Mouse (Mus musculus) frontal cortex, adult 2 months (tissue): ENCODE data around the gene Capn8. TPM values are rescaled to one million over a fixed set of nuclear protein-coding genes. Genes with fewer than 3 reads are reported as not detected.

ENCODE experiments used
- DNase-seq, 2 experiments: peaks; one replicate each; pipeline ENCODE4 v3.0.0; 2022; ENCODE audit warnings: low spot score in 1 of 2; ENCODE audit errors: extremely low spot score in 1 of 2
- polyA plus RNA-seq: library from polyadenylated mRNA; depleted of rRNA; stranded (reverse); fragments of >200 nt; gene quantifications from 2 replicates; pipeline ENCODE4 v1.2.3, GENCODE M21; 2012; rRNA removed

Capn8 gene
- polyA plus RNA-seq = 0.06 TPM in 1 of 2 replicates, not detected in the other

DNA sequence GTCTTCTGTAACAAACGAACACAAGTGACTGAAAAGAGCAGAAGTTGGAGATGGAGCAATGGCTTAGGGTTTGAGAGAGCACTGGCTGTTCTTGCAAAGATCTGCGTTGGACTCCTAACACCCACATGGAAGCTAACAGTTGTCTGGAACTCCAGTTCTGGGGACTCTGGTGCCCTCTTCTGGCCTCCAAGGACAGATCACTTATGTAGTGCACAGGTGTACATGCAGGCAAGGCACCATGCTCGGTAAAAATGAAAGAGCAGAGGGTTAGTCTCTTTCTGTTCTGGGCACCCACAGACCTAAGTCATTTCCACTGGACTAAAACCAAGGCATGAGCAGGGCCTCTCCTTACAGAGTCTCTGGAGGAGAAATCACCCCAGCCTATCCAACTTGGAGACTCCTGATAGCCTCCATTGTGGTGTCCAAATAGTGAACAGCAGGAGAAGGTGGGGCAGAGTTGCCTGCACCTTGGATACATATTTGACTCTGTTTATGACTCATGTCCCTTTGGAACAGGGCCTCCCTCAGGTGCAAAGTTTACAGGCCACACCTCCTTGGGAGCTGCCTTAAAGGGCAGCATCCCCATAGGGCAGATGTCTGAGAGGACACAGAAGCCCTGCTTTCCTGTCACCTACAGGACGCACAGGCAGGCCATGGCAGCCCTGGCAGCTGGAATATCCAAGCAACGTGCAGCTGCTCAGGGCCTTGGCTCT lies at the start of gene Capn8:
TSS of gene Capn8 (plus strand) at position 600 of the 713 bp plus-strand sequence.
- DNase-seq = no peak

DNA sequence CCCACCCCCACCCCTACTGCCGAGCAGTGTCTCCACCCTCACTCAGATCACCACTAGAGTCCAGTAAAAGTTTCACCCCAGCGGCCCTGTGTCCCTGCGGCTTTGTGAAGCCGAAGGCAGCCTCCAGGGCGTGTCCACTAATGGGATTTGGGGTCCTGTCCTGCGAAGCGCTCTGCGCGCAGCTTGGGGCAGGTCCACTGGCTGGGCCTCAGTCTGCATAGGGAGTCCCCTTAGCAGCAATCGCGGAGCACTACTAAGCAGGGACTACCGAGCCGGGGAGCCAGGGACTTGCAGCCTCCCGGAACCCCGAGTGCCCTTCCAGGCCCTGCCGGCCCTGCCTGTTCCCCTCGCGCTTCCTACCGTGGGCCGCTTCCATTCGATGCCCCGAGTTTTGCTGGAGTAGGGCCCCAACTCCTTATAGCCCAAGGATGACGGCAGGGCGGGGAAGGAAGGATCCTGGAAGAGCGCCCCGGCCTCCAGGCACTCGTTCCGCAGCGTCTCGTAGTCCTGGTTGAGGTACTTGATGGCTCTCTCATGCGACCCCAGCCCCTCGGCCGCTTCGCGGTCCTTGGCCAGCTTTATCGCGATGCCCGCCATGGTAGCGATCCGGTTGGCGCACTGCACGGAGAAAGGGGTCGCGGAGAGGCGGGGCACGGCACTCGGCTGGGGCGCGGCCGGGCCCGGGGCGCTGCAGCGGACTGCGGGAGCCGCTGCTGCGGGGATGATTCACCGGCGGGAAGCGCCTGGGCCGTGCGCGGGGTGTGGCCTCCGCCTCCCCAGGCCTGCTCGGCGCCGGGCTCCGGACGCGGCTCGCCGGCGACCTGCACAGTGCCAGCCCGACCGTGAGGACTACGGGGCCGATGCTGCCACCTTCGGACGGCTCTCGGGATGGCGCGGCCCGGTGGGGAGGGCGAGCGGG lies 47.8 kb upstream of the Capn8 start, which contains the start of gene Capn2:
TSS of gene Capn2 (minus strand) at position 851 of the 919 bp plus-strand sequence.
- DNase-seq = peak in 1 of 2 experiments; percentile 79

DNA sequence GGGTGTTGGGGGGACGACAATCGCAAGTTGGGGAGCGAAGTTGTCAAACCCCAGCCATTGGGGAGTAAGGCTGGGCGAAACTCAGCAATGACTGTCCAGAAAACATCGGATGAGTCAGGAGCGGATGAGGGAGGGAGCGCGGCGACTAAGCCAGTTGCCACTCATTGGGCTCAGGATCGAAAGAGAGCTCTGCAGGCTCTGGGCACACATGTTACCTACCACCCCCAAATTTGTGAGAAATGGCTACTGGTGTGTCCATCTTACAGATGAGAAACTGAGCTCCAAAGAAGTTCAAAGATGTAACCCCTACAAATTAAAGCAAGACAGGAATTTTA lies 47.2 kb upstream of the Capn8 start:
- no peak for DNase-seq

- DNase-seq = no peak
Observed at GRCm38 (mm10) chr1:182518143-182518680, 46.6 kb upstream of the Capn8 start.

DNA sequence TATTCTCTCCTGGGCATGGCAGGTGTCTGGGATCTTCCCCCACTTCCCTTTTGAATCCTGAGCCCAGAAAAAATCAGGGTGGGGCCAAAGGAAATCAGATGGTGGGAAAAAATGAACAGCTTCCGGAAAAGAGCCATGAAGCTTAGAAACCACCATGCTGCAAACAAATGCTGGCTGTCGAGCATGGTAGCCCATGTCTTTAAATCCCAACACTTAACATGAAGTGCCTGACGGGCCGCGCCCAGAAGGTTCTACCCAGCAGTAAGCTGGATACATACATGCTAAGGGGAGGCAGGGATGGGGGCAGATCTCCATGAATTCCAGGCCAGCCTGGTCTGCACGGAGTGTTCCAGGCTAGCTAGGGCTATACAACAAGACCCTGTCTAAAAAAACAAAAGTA lies 46.0 kb upstream of the Capn8 start:
- no peak for DNase-seq

- DNase-seq = no peak
Observed at GRCm38 (mm10) chr1:182519341-182519740, 45.5 kb upstream of the Capn8 start.

DNA sequence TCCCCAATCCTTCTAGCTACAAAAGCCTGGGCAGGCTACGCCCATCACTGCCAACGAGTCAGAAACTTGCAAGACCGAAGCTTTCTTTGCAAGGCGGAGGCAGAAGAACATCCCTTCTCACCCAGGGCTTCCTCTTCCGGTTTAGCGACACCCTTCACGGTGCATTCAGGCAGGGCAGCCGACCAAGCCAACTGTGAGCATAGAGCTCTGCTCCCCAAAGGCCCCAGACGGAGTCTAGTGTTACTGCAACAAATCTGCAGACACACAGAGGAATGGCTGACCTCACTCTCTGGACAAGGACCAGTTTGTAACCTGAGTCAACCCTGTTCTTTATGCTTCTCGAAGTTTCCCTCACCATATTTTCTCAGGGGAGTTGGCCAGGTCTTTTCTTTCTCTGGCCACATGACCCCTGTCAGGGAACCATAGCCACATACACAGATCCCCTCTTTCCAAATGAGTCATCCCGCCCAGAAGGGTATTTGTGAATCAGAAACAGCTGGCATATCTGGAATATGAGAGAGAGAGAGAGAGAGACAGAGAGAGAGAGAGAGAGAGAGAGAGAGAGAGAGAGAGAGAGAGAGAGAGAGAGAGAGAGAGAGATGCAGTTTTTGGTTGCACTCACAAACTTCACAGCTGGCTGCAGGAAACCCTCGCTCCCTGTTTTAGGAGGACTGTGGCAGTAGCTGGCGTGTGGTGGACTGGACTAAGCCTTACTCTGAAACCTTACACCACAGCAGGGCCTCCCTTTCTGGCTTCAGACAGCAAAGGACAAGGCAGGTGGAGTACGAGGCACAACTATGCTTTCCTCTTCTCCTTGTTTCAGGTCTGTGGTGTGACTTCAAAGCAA lies 44.5 kb upstream of the Capn8 start:
- DNase-seq = no peak

DNA sequence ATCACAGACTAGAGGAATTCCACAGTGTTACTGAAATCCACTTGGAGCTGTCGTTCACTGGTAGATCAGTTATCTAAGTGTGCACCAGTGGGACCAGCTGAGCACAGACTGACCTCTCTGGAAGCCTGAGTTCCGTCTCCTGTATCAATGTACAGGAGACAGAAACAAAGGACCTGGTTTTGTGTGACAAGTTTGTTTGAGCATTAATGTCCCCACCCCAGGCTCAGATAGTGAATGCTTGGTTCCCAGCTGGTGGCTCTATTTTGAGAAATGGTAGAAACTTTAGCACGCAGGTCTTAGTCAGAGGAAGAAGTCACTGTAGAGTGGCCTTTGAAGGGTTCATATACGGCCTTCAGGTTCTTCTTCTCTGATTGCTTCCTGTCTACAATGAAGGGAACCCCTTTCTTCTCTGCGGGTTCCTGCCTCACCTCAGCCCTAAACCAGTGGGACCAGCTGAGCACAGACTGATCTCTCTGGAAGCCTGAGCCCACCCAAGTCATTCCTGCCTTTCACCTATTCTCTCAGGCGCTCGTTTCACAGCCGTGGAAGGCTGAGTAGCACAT lies 43.8 kb upstream of the Capn8 start:
- DNase-seq = no peak

DNA sequence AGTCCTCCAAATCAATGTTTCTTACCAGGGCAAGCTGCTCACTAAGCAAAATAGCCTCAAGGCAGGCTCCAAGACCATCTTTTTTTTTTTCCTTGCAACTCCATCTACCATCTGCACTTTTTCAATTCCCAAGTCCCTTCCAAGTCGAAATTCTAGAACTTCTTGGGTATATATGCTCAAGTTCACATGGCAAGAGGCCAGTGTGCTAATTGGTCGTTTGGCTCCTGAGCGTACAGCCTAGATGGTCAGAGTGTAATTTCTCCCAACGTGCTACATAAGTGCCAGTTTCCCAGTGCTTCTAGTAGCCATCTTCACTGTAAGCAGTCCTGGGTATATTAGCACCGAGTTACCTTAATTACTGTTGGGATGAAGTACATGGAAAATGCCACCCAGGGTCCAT lies 41.8 kb upstream of the Capn8 start:
- DNase-seq = no peak

DNA sequence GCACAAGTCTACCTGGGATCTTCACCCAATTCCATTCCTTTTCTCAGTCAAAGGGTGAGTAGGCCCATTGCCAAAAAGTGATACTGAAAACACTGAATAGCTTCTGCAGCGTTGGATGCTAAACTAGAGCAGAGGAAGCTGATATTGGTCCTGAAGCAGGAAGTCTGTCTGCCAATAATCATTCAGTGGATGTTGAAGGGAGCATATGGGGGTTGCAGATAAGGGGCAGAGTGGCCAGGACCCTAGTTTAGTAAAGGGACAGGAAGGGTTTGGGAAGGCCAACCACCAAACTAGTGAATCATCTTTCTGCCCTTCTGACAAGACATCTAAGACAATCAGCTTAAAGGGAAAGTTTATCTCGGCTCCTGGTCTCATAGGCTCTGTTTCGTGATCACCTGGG lies 41.1 kb upstream of the Capn8 start:
- DNase-seq = no peak

DNA sequence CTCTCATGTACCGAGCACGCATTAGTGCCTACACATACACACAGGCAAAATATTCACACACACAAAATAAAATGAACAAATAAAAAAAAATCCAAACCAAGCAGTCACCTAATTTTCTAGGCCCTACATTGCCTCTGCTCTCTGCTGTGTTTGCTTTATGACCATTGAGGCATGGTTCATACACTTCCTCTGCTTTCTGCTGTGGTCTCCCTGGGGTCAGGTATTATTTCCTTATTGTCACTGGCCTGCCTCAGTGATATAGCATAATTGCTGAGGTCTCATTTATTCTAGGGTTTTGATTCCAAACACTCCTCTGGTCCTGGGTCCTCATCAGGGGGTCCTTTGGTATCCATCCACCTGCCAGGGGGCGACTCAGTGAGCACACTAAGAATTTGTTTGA lies 39.2 kb upstream of the Capn8 start:
- no peak for DNase-seq

DNA sequence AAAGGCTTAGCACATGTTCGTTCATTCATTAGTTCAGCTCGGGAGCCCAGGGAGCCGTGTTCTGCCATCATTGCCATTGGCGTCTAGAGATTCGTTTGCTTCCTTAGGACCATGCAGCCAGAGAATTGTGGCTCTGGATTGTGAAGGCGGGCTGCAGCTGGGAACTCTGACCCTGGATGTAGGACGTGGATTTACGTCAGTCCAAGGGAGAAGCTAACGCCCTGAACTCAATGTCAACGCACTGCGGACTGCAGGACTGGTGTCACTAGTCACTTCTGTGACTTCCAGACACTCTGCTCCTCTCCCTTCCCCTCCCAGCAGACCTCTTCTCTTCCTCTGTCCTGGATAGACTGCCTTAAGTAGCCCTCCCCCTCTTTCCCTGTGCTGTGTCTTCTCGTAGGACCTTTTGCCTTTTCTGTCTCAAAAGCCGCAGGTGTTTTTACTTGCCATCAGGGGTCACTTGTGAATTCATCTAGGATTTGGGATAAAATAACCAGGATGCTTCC lies 37.5 kb upstream of the Capn8 start:
- no peak for DNase-seq

DNA sequence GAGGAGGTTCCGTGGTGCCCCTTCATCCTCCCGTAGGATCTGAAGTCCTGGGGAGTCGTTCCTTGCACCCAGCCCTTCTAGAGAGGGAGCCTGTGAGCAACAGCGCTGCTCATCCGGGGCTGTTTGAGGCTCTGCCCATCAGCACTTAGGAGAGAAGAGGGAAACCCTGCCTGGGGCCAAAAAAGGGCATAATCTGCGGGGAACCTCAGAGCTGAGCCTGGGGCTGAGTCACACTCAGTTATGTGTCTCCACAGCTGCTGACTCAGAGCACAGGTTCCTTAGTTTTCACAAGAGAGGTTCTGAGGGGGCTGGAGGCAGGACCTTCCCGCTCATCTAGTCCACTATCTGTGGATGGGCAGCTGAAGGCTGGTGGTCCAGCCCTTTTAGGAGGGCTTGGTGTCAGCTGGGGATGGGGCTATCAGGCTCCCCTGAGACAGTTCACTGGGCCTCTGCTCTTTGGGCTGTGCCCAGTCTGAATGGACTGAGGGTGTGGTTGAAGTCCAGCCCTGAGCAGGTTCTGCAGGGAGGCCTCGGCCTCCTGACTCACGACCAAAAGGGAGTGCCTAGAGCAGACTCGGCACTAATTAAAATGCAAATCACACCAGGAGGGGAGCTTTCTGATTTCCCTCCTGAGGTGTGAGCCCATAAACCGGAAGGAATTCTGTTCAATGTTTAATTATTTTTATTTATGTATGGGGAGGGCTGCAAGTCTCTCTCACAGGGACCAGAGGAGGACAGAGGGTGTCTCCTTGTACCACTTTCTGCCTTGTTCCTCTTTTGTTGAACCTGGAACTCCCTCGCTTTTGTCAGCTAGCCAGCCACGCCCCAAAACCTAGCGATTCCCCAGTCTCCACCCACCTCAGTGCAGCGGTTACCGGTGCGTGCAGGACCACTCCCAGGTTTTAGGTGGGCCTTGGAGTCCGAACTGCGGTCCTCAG lies 36.6 kb upstream of the Capn8 start:
- peak in 1 of 2 experiments; percentile 45 for DNase-seq

DNA sequence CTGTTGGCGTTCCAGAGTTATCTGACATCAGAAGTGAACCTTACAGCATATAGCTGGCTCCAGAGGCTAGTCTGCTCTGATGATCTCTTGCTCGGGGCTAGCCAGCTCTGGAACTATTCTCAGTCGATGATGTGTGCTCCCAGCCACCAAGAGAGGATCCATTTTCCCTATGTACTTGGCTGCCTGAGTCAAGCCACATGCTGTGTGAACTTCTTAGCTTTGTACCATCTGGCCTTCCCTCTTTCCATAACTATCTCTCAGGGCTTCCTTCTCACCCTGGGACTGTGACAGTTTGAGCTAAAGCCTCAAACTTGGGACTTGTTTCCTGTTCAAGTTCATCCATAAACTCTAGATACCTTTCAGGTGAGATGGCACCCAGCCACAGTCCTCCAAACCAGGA lies 31.2 kb upstream of the Capn8 start:
- no peak for DNase-seq

- no peak for DNase-seq
Observed at GRCm38 (mm10) chr1:182535080-182535481, 29.7 kb upstream of the Capn8 start.

- DNase-seq = peak; percentile 67 to 96
Observed at GRCm38 (mm10) chr1:182539023-182539940, 25.5 kb upstream of the Capn8 start.

GRCm38 (mm10) chr1:182542110-182542509 lies 22.7 kb upstream of the Capn8 start:
- no peak for DNase-seq

DNA sequence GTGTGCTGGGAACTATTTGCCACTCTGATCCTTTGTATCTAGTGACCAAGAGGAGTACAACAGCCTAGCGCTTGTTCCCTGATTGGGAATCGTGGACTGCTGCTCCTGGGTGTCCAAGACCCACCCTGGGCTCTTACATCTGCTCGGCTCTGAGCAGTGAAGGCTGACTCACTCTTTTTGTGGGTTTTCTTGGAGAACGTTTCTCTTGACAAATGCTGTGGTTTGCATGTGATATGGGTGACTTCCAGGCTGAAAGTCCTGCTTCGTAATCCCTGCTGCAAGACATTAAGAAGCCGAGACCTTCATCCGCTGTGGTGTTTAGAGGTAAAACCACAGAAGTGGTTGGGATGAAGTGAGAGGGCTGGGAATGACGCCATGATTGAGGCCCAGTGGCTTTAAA lies 21.7 kb upstream of the Capn8 start:
- no peak for DNase-seq
